Mouse (Mus musculus) megakaryocyte progenitor cell, adult 5-6 weeks (primary cell): ENCODE data around the gene Gm17324. TPM values are rescaled to one million over a fixed set of nuclear protein-coding genes. Genes with fewer than 3 reads are reported as not detected.
"Not testable (repeated sequence)": the region's sequence is repeated elsewhere in the genome, so short reads cannot be mapped to it uniquely, and the experiment has no call there.

Source experiments
- ATAC-seq: replicated peaks from 2 replicates; pipeline ENCODE4 v1.8.0; 2016; ENCODE audit warnings: mild to moderate bottlenecking, moderate TSS enrichment, inconsistent platforms; ENCODE audit not compliant: poor library complexity
- total RNA-seq, 2 experiments: library from RNA; stranded (forward) in 1 of 2; stranded (reverse) in 1 of 2; fragments of 157-497, 149-512 nt in 1 of 2; fragments of 200-1000 nt in 1 of 2; gene quantifications; 2 replicates each; pipeline versions ENCODE4 v1.2.3 to v1.2.4; 2015 to 2017

Gm17324 gene
- total RNA-seq (2015) (not detected in 2 replicates), total RNA-seq (2017) (not detected in 2 replicates)

DNA sequence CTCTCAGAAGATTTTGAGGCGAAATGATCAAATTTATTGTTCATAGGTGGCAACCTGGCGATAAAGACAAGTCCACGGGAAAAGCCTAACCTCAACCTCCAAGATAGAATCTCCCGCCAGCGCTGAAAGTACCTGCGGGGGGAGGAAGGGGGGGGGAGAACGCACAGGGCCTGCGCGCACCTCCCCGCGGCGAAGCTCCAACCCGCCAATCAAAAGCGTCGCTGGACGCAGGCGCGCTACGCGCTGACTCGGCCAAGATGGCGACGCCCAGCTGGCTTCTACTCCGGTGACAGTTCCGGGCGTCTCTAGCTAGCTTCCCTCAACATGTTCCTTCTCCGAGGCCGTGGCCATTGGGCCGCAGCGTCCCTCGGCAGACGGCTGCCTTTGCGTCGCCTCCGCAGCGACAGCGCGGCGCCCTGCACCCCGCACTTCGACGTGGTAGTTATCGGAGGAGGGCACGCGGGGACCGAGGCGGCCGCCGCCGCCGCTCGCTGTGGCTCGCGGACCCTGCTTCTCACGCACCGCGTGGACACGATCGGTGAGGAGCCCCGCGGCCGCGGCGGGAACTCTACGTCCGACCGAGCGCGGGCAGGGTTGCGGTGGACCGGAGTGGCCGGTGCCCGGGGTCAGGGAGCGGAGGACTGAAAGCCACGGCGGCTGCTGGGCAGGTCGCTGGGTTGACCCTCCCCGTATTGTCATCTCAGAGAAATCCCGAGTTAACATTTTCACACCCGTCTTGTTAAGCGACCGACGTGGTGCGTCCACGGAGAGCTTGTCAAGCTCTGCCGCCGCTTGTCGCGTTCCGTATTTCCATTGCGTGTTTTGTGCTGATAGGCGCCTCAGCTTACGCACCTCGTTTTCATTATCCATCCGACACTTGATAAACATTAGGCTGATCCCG, at the start of gene Gm17324, which contains the start of gene Mto1:
Gene Gm17324, minus strand, starts transcription at position 814 of the 901 bp plus-strand sequence.
Gene Mto1, plus strand, starts transcription at position 236 of the 901 bp plus-strand sequence.
- peak; percentile 77 for ATAC-seq

GRCm38 (mm10) chr9:78493171-78493570, 44.6 kb upstream of the Gm17324 start:
- ATAC-seq, result no peak

DNA sequence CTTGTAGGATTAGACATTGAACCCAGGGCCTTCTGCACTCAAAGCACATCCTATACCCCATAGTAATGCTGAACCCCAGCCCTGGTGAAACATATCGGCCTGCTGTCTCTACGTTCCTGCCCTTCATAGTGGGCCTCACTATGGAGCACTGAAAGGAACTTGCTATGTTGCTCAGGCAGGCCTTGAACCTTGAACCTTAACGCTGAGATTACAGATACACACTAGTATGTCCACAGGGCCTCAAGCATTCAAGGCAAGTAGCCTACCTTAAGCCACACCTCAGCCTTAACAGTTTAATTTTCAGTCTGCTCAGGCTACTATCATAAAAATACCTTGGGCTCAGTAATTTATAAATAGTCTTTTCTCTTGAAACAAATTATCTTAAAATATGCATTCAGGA, 43.7 kb upstream of the Gm17324 start:
- ATAC-seq, result no peak

GRCm38 (mm10) chr9:78491169-78491568, 42.6 kb upstream of the Gm17324 start:
- no peak for ATAC-seq

DNA sequence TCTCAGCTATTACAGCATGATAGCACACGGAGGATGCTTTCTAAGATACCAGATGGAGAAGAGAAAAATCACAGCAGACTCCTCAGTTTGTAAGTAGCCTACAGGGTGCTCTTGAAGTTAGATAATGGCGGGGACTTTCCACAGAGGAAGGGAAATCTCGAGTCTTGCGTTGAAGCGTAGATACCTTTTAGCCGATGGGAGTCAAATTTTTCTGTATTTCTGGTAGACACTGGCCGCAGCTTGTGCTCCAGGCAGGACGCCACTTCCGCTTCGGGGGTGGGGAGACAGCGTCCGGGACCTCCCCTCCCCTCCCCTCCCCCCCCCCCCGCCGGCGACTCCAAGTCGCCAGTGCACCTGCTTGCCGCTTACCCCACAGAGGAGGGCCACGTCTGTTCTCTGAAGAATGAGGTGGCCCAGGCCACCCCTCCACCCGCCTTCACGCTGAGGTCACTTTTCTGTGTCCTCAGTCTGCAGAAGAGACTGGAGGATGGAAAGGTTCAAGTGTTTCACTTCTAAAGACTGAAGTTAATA, 40.4 kb upstream of the Gm17324 start, which contains the start of gene Eef1a1:
Gene Eef1a1, minus strand, starts transcription at position 262 of the 531 bp plus-strand sequence.
- peak; percentile 76 for ATAC-seq

- not testable (repeated sequence) for ATAC-seq
Observed at GRCm38 (mm10) chr9:78488021-78488420, 39.4 kb upstream of the Gm17324 start.

- no peak for ATAC-seq
Observed at GRCm38 (mm10) chr9:78484660-78485059, 36.1 kb upstream of the Gm17324 start.

- no peak for ATAC-seq
Observed at GRCm38 (mm10) chr9:78482386-78482785, 33.8 kb upstream of the Gm17324 start.

GRCm38 (mm10) chr9:78481423-78482331, 33.1 kb upstream of the Gm17324 start:
- ATAC-seq, result peak; percentile 66

DNA sequence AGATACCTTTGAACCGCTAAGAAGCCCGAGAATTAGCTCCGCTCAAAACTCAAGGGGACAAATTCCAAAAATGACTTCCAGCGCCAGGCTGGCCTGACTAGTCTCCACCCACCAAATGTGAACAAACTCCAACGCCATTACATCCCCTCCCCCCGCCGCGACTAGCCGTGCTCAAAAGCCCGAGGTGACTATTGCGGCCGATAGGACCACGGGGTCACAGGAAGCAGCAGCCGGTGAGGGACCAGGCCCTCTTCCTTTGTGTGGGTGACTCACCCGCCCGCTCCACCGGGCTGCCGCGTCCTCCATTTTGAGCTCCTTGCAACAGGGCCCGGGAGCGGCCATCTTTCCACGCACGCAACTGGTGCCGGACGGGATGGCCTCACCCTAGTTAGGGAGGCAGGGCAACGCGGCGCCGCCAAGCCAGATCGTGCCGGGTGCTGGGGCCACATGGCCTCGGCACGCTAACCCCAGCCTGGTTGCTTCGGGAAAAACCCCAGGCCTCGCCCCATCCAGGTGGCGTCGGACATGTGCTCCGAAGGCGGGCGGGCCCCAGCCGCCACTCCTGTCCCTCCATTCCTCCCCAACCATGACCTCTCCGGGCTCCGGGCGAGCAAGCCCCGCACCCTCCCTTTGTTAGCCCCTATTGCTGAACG, 32.2 kb upstream of the Gm17324 start:
- ATAC-seq, result peak; percentile 29

DNA sequence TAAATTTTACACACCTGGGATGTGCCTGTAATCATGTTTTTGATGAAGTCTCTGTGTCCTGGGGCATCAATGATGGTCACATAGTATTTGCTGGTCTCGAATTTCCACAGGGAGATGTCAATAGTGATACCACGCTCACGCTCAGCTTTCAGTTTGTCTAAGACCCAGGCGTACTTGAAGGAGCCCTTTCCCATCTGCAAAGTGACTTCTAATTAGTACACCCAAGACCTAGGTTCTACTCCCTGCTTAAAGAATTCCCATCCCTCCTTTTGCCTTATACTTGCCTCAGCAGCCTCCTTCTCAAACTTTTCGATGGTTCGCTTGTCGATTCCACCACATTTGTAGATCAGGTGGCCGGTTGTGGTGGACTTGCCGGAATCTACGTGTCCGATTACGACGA, 31.6 kb upstream of the Gm17324 start:
- ATAC-seq, result not testable (repeated sequence)

DNA sequence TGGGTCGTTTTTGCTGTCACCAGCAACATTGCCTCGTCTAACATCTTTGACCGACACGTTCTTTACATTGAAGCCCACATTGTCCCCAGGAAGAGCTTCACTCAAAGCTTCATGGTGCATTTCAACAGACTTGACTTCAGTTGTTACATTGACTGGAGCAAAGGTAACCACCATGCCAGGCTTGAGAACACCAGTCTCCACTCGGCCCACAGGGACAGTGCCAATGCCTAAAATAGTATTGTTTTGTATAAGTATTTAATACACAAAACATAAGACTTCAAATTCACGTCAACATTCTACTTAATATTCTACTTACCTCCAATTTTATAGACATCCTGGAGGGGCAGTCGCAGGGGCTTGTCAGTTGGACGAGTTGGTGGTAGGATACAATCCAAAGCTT, 30.7 kb upstream of the Gm17324 start:
- not testable (repeated sequence) for ATAC-seq

- not testable (repeated sequence) for ATAC-seq
Observed at GRCm38 (mm10) chr9:78478009-78478605, 29.5 kb upstream of the Gm17324 start.

GRCm38 (mm10) chr9:78477021-78477551, 28.5 kb upstream of the Gm17324 start:
- ATAC-seq, result peak; percentile 9

GRCm38 (mm10) chr9:78476531-78477020, 28.0 kb upstream of the Gm17324 start:
- peak; percentile 8 for ATAC-seq

DNA sequence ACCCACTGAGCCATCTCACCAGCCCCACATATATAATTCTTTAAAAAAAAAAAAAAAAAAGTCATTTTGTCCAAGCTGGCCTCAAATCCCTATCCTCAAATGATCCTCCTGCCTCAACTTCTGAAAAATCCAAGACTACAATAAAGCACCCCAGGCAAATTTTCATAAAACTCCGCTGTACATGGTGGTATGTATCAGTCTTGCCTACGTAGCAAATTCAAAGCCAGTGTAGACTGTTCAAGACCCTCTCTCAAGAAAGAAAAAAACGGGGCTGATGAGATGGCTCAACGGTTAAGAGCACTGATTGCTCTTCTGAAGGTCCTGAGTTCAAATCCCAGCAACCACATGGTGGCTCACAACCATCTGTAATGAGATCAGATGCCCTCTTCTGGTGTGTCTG, 27.3 kb upstream of the Gm17324 start:
- ATAC-seq, result no peak

DNA sequence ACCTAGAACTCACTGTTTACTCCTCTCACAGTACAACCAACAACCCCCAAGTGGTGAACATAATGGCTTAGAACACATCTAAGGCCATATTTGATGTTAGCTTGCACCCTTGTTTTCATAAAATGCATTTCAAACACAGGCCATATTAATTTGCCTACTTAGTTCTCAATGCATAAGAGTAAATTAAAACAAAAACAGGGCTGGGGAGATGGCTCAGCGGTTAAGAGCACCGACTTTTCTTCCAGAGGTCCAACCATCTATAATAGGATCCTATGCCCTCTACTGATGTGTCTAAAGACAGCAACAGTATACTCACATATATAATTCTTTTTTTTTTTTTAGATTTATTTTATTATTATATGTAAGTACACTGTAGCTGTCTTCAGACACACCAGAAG, 26.8 kb upstream of the Gm17324 start:
- ATAC-seq, result no peak

GRCm38 (mm10) chr9:78474771-78475382, 26.3 kb upstream of the Gm17324 start:
- ATAC-seq, result no peak

GRCm38 (mm10) chr9:78474270-78474669, 25.7 kb upstream of the Gm17324 start:
- no peak for ATAC-seq
